Mouse (Mus musculus) hindbrain, embryonic 11.5 days (tissue): ENCODE data around the gene Spata6. TPM values are rescaled to one million over a fixed set of nuclear protein-coding genes. Genes with fewer than 3 reads are reported as not detected.
A peak's percentile ranks its signal among the peaks of the same experiment; 100 is the strongest.

Experiments
- ATAC-seq: fragments of 200-750 bp; cut with Nextera tagmentation; 2 replicates; pipeline ENCODE4 v1.8.0; 2017; ENCODE audit warnings: mild to moderate bottlenecking, moderate TSS enrichment, moderate library complexity; ENCODE audit not compliant: low FRiP score
- DNase-seq: peaks from one replicate; pipeline ENCODE4 v3.0.0-alpha.2; 2015; ENCODE audit warnings: low spot score
- H3K27ac ChIP-seq: fragments of 300-500 bp; sonication (generic); 2 replicates; pipeline ENCODE4 v1.5.1; 2014; ENCODE audit warnings: mild to moderate bottlenecking, low read depth, low read length
- H3K27me3 ChIP-seq: fragments of 300-500 bp; sonication (generic); 2 replicates; pipeline ENCODE4 v1.6.1; 2014; ENCODE audit warnings: mild to moderate bottlenecking, low read length, moderate library complexity, mixed read lengths; ENCODE audit not compliant: control insufficient read depth, insufficient read depth
- H3K36me3 ChIP-seq: fragments of 300-500 bp; sonication (generic); 2 replicates; pipeline ENCODE4 v1.6.1; 2014; ENCODE audit warnings: mild to moderate bottlenecking, low read length, moderate library complexity, mixed read lengths; ENCODE audit not compliant: control insufficient read depth, insufficient read depth
- H3K4me1 ChIP-seq: fragments of 300-500 bp; sonication (generic); replicated peaks from 2 replicates; pipeline ENCODE4 v1.6.1; 2014; ENCODE audit warnings: low read length, mixed read lengths; ENCODE audit not compliant: control insufficient read depth, insufficient read depth
- H3K4me2 ChIP-seq: fragments of 300-500 bp; sonication (generic); replicated peaks from 2 replicates; pipeline ENCODE4 v1.6.1; 2014; ENCODE audit warnings: mild to moderate bottlenecking, low read depth, low read length
- H3K4me3 ChIP-seq: fragments of 300-500 bp; sonication (generic); 2 replicates; pipeline ENCODE4 v1.5.1; 2014; ENCODE audit warnings: low read depth, low read length
- H3K9ac ChIP-seq: fragments of 300-500 bp; sonication (generic); 2 replicates; pipeline ENCODE4 v1.6.1; 2014; ENCODE audit warnings: low read depth, low read length
- H3K9me3 ChIP-seq: fragments of 300-500 bp; sonication (generic); 2 replicates; pipeline ENCODE4 v1.6.1; 2016; ENCODE audit warnings: low read length; ENCODE audit not compliant: control insufficient read depth
- WGBS: fragments of 180-500 bp; shearing (Covaris S2); extraction: QIAGEN DNeasy Blood & Tissue Kit; methylation state at CpG from one replicate; pipeline ENCODE4 v1.1.7; 2014; 5-methylcytosine and 5-hydroxymethylcytosine counted together
- polyA plus RNA-seq: library from polyadenylated mRNA; unstranded; fragments of >200 nt; fragmentation: Nextera tagmentation; extraction: Ambion mirVana; gene quantifications from 2 replicates; pipeline ENCODE4 v1.2.1, GENCODE M21; 2014

Gene Spata6
- polyA plus RNA-seq: 26.4 and 30.2 TPM in 2 replicates

DNA sequence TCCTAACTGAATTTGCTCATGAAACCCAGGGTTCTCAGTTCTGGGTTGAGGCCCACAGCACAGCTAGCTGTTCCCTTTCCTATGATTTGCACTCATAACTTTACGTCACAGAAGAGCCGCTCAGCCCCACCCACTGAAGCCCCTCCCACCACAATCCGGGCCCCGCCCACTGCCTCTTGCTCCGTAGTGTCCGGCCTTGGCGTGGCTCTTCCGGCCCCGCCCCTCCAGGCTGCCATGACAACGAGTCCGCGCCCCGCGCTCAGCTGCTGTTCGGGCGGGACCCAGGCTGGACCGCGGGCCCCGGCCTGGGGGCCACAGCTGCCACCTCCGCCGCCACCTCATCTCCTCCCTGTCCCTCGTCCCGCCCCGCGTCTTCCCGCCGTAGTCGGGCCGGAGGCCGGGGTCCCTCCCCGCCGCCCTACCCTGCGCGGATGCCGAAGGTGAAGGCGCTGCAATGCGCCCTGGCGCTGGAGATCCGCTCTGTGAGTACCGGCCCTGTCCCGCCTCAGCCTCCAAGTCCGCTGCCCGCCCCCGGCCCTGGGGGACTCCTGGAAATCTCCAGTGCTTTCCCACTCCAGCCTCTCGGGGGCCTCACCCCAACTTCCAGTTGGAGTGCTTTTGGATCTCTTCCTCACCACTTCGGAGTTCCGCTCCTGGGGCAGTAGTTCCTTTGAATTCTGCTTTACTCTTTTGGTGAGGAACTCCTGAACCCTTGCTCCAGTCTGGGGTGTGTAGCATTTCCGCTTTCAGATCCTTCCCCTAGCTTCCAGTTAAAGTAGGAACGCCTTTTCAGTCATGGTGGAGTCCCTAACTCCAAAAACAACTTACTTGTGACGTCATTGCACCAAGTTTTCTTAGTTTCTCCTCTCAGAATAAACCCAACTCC, at the start of gene Spata6:
Gene Spata6 (plus strand): TSS at position 209 of the 886 bp plus-strand sequence.
- WGBS: under 1% methylated on average over 49 of the region's 50 CpGs
- peak within 1 kb of the TSS; percentile 73 for H3K4me3 ChIP-seq
- H3K27ac ChIP-seq: no peak within 1 kb of the TSS
- ATAC-seq: peak; percentile 98
- DNase-seq: peak; percentile 93
- H3K4me2 ChIP-seq: peak within 1 kb of the TSS; percentile 45
- H3K9me3 ChIP-seq: no peaks in the 10 kb centered on the region
- no peaks in the 10 kb centered on the region for H3K4me1 ChIP-seq
- no peaks in the 10 kb centered on the region for H3K36me3 ChIP-seq
- peak within 1 kb of the TSS; percentile 45 for H3K9ac ChIP-seq
- no peaks in the 10 kb centered on the region for H3K27me3 ChIP-seq

DNA sequence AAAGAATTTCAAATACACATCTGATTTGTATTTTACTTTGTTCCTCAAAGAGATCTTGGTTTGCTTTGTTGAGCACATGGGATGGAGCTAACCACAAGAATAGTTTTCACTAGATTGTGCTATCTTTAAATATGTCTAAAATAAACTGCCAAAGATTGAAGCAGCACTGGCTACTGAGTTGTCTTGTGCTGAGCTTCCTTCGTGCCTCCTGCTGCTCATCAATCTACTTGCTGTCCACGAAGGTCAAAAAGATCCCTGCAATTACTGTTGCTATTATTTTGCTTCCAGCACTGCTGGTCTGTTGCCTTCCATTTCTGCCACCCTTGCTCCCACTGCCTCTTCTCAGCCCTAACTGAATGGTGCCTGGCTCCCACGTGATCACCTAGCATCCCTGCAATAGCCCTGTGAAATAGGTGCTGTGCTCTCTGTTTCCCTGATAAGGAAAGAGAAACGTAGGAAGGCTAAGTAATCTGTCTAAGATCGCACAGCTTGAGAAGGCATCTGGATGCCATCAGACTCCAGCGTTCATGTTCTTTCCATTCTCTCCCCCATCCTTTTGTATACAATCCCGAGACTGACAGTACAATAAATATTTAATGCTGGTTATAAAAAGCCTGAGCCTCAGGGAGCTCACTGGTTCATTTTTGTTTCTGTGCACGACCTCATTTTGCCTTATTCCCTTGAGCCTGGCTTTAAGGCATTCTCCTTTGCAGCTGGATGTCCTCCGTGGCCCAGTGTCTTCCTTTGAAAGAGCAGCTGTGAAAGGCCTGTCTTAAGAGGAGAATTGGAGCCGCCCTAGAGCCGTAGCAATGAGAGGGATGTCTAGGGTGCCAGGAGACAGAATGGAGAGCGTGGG, 49.0 kb upstream of the Spata6 start:
- ATAC-seq (peak; percentile 57), DNase-seq (peak; percentile 29)
- Histone ChIP-seq H3K4me2 (no peak overlapping the region), H3K27me3 (no peaks in the 10 kb centered on the region), H3K4me3 (no peak overlapping the region), H3K27ac (peak overlapping the region; percentile 54), H3K4me1 (no peaks in the 10 kb centered on the region), H3K9me3 (no peaks in the 10 kb centered on the region), H3K9ac (no peak overlapping the region), H3K36me3 (no peaks in the 10 kb centered on the region)
- WGBS: 34% methylated on average over 12 of the region's 12 CpGs

- WGBS: 63% methylated on average over 4 of the region's 4 CpGs
- Histone ChIP-seq H3K9me3 (no peaks in the 10 kb centered on the region), H3K4me2 (no peak overlapping the region), H3K27me3 (no peaks in the 10 kb centered on the region), H3K9ac (no peak overlapping the region), H3K4me1 (no peaks in the 10 kb centered on the region), H3K36me3 (no peaks in the 10 kb centered on the region), H3K4me3 (no peak overlapping the region), H3K27ac (peak overlapping the region; percentile 17)
- ATAC-seq (no peak; the same call in 1 of the 2 replicates), DNase-seq (no peak)
Observed at GRCm38 (mm10) chr4:111671440-111671839, 48.3 kb upstream of the Spata6 start.

DNA sequence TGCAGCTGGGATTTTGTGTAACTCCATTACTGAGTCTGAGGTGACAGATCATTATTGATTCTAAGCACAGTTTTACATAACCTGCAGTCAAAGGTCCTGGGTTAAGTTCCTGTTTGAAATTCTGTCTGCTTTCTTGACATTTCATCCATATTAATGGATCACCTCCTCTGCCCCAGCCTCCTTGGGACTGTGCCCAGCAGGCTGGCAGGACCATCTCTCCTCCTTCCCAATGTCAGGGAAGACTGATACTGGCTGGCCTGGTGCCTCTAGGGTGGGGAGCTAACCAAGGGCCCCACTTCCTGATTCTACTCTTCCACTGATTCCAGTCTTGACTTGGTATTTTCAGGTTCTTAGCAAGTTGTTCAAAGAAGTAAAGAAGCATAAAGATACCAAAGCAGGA, 45.9 kb upstream of the Spata6 start:
- Histone ChIP-seq H3K4me2 (no peak overlapping the region), H3K36me3 (no peaks in the 10 kb centered on the region), H3K4me1 (no peaks in the 10 kb centered on the region), H3K4me3 (no peak overlapping the region), H3K9ac (no peak overlapping the region), H3K27me3 (no peaks in the 10 kb centered on the region), H3K27ac (no peak overlapping the region), H3K9me3 (no peaks in the 10 kb centered on the region)
- no peak for ATAC-seq
- no peak for DNase-seq

DNA sequence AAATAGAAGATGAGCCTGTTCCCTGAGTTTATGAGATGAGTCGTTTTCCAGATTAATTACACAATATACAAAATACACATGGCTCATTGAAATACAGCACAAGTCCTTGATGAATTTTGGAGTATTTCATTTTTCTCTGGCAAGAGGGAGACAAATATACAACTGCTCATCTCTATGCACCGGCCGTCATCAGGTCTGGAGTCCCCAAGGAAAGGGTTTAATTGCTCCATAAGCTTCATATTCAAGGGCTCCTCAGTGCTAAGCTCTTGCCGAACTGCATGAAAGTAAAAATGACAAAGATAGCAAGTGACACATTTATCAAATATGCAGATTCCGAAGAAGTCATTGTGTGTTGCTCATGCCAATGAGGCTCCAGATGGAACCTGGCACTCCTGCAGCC, 37.9 kb upstream of the Spata6 start:
- H3K27ac ChIP-seq: no peak overlapping the region
- H3K27me3 ChIP-seq: no peaks in the 10 kb centered on the region
- H3K9me3 ChIP-seq: no peaks in the 10 kb centered on the region
- H3K36me3 ChIP-seq: no peaks in the 10 kb centered on the region
- ATAC-seq: no peak
- H3K9ac ChIP-seq: no peak overlapping the region
- no peaks in the 10 kb centered on the region for H3K4me1 ChIP-seq
- no peak for DNase-seq
- H3K4me2 ChIP-seq: no peak overlapping the region
- WGBS: 81% methylated on average over 5 of the region's 5 CpGs
- H3K4me3 ChIP-seq: no peak overlapping the region

DNA sequence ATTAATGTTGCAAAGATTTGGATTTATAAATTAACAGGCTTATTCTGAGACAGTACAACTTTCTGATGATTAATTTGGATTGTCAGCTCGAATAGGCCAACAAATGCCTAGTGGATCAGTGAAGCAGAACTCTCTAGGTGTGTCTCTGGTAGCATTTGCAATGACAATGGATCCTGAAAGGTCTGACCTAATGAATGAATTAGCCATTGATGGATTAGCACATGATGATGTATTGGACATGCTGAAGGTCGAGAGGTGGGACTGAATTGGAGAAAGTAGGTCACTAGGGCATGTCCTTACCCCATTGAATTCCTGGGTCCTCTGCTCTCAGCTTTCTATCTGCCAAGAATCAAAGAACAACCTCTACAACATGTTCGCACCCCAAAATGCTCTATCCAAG, 37.0 kb upstream of the Spata6 start:
- 65% methylated on average over 3 of the region's 3 CpGs for WGBS
- no peak overlapping the region for H3K27ac ChIP-seq
- no peak overlapping the region for H3K9ac ChIP-seq
- H3K36me3 ChIP-seq: no peaks in the 10 kb centered on the region
- ATAC-seq: no peak
- H3K4me1 ChIP-seq: no peaks in the 10 kb centered on the region
- no peak overlapping the region for H3K4me2 ChIP-seq
- no peak for DNase-seq
- no peak overlapping the region for H3K4me3 ChIP-seq
- H3K9me3 ChIP-seq: no peaks in the 10 kb centered on the region
- H3K27me3 ChIP-seq: no peaks in the 10 kb centered on the region

- ATAC-seq (no peak), DNase-seq (no peak)
- 86% methylated on average over 5 of the region's 5 CpGs for WGBS
- Histone ChIP-seq H3K9me3 (no peaks in the 10 kb centered on the region), H3K4me2 (no peak overlapping the region), H3K4me1 (no peaks in the 10 kb centered on the region), H3K27ac (no peak overlapping the region), H3K36me3 (no peaks in the 10 kb centered on the region), H3K27me3 (no peaks in the 10 kb centered on the region), H3K9ac (no peak overlapping the region), H3K4me3 (no peak overlapping the region)
Observed at GRCm38 (mm10) chr4:111683843-111684242, 35.9 kb upstream of the Spata6 start.

- ATAC-seq (no peak), DNase-seq (no peak)
- H3K27ac ChIP-seq: no peak overlapping the region
- 78% methylated on average over 2 of the region's 2 CpGs for WGBS
- H3K4me3 ChIP-seq: no peak overlapping the region
- H3K27me3 ChIP-seq: no peaks in the 10 kb centered on the region
- H3K9ac ChIP-seq: no peak overlapping the region
- no peaks in the 10 kb centered on the region for H3K9me3 ChIP-seq
- H3K4me2 ChIP-seq: no peak overlapping the region
- no peaks in the 10 kb centered on the region for H3K36me3 ChIP-seq
- no peaks in the 10 kb centered on the region for H3K4me1 ChIP-seq
Observed at GRCm38 (mm10) chr4:111685951-111686350, 33.8 kb upstream of the Spata6 start.
